19 mouse cellular contexts compared by ENCODE assay signal in the genomic region with DNA sequence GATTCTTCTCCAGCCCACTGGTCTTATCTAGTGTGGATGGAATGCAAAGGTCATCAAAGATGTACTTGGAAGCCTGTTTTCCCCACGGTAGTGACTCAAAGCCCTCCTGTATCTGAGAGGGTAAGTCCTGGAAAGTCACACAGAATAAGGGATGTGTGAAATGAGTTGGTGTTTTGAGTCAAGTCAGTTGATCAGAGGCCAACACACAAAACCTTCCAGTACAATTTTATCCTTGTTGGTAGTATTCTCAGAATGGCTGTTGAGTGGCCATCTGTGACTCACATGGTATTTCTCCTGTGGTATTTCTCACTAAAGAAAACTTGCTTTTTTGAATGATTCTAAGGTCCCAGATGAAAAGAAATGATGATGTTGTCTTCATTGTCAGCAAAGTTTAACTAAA.
"Had no signal": no experiment of that assay in that cellular context is flagged by ENCODE, and none has a peak within 500 bp of the region (broad histone marks: within the 10 kb centered on the region; RNA-seq: fewer than 3 reads in every experiment).

No protein-coding gene starts in this region.

- ATAC-seq: liver, postnatal 0 days; lung, postnatal 0 days; midbrain, embryonic 13.5 days; midbrain, embryonic 15.5 days had no signal

- DNase-seq: liver, postnatal 0 days; lung, adult 2 months; lung, postnatal 14 days; lung, postnatal 36 days; right cerebral cortex, postnatal 25 days; right cerebral cortex, postnatal 4 days; thymus, adult 2 months; thymus, postnatal 25 days; thymus, postnatal 4 days had no signal

- H3K27me3 ChIP-seq: lung, embryonic 15.5 days; megakaryocyte, embryonic 14.5 days; midbrain, embryonic 13.5 days; midbrain, embryonic 15.5 days; neural tube, embryonic 12.5 days; stomach, embryonic 15.5 days had no signal

- H3K27ac ChIP-seq: lung, embryonic 15.5 days; macrophage; midbrain, embryonic 13.5 days; midbrain, embryonic 15.5 days; neural tube, embryonic 12.5 days; stomach, embryonic 15.5 days; stomach, postnatal 0 days had no signal

- H3K4me2 ChIP-seq: lung, embryonic 15.5 days; midbrain, embryonic 11.5 days; midbrain, embryonic 13.5 days; midbrain, embryonic 15.5 days; neural tube, embryonic 12.5 days; stomach, embryonic 15.5 days had no signal

- H3K9ac ChIP-seq: liver, postnatal 0 days; lung, embryonic 15.5 days; midbrain, embryonic 13.5 days; midbrain, embryonic 15.5 days; neural tube, embryonic 12.5 days; stomach, embryonic 15.5 days had no signal

- H3K4me1 ChIP-seq: lung, embryonic 15.5 days; megakaryocyte, embryonic 14.5 days; midbrain, embryonic 13.5 days; midbrain, embryonic 15.5 days; neural tube, embryonic 12.5 days; stomach, embryonic 15.5 days had no signal

- H3K9me3 ChIP-seq: lung, embryonic 15.5 days; megakaryocyte, embryonic 14.5 days; midbrain, embryonic 13.5 days; midbrain, embryonic 15.5 days; neural tube, embryonic 12.5 days; stomach, embryonic 15.5 days had no signal

- H3K4me3 ChIP-seq: lung, embryonic 15.5 days; megakaryocyte, embryonic 14.5 days; midbrain, embryonic 13.5 days; midbrain, embryonic 15.5 days; neural tube, embryonic 12.5 days; stomach, embryonic 15.5 days had no signal

- H3K36me3 ChIP-seq: lung, embryonic 15.5 days; midbrain, embryonic 13.5 days; midbrain, embryonic 15.5 days; neural tube, embryonic 12.5 days; stomach, embryonic 15.5 days had no signal
